Mouse (Mus musculus): Measurements from ENCODE around the gene Cypt2.
"Not testable (repeated sequence)": the region's sequence is repeated elsewhere in the genome, so short reads cannot be mapped to it uniquely, and the experiment has no call there.

Cypt2 gene

GRCm38 (mm10) chrX:105499472-105499871 is at the start of gene Cypt2:
Gene Cypt2, plus strand, starts transcription at chrX:105499772.
- DNase-seq (ENCODE audit: inconsistent ontology term) = not testable (repeated sequence)

GRCm38 (mm10) chrX:105546234-105546633 is 46.7 kb downstream of the Cypt2 start:
- DNase-seq (ENCODE audit: inconsistent ontology term) = peak; percentile 54

All from Muller cell, postnatal 12 days (primary cell).